Mouse (Mus musculus) midbrain, embryonic 11.5 days (tissue): Measurements from ENCODE around the gene Zfp526. TPM values are rescaled to one million over a fixed set of nuclear protein-coding genes. Genes with fewer than 3 reads are reported as not detected.

Source experiments
- ATAC-seq: fragments of 200-750 bp; cut with Nextera tagmentation; 2 replicates; pipeline ENCODE4 v1.8.0; 2017; ENCODE audit warnings: moderate TSS enrichment, moderate library complexity; ENCODE audit not compliant: low FRiP score
- DNase-seq: peaks from one replicate; pipeline ENCODE4 v3.0.0; 2015; ENCODE audit warnings: low spot score; ENCODE audit errors: missing footprints
- H3K27ac ChIP-seq: fragments of 300-500 bp; sonication (generic); 2 replicates; pipeline ENCODE4 v1.5.1; 2014; ENCODE audit warnings: low read depth, low read length
- H3K27me3 ChIP-seq: fragments of 300-500 bp; sonication (generic); 2 replicates; pipeline ENCODE4 v1.6.1; 2014; ENCODE audit warnings: mild to moderate bottlenecking, low read length, moderate library complexity, mixed read lengths; ENCODE audit not compliant: control insufficient read depth, insufficient read depth
- H3K36me3 ChIP-seq: fragments of 300-500 bp; sonication (generic); 2 replicates; pipeline ENCODE4 v1.6.1; 2014; ENCODE audit warnings: mild to moderate bottlenecking, low read length, moderate library complexity, mixed read lengths; ENCODE audit not compliant: control insufficient read depth, insufficient read depth
- H3K4me1 ChIP-seq: fragments of 300-500 bp; sonication (generic); 2 replicates; pipeline ENCODE4 v1.6.1; 2014; ENCODE audit warnings: low read length; ENCODE audit not compliant: control insufficient read depth, insufficient read depth
- H3K4me2 ChIP-seq: fragments of 300-500 bp; sonication (generic); 2 replicates; pipeline ENCODE4 v1.6.1; 2014; ENCODE audit warnings: mild to moderate bottlenecking, moderate library complexity
- H3K4me3 ChIP-seq: fragments of 300-500 bp; sonication (generic); 2 replicates; pipeline ENCODE4 v1.5.1; 2014; ENCODE audit warnings: low read depth, low read length
- H3K9ac ChIP-seq: fragments of 300-500 bp; sonication (generic); 2 replicates; pipeline ENCODE4 v1.6.1; 2014; ENCODE audit warnings: low read length
- H3K9me3 ChIP-seq: fragments of 300-500 bp; sonication (generic); 2 replicates; pipeline ENCODE4 v1.6.1; 2016; ENCODE audit warnings: low read length; ENCODE audit not compliant: control insufficient read depth
- WGBS: fragments of 180-500 bp; shearing (Covaris S2); extraction: QIAGEN DNeasy Blood & Tissue Kit; methylation state at CpG from one replicate; pipeline ENCODE4 v1.1.7; 2014; 5-methylcytosine and 5-hydroxymethylcytosine counted together
- polyA plus RNA-seq: library from polyadenylated mRNA; unstranded; fragments of >200 nt; fragmentation: Nextera tagmentation; extraction: Ambion mirVana; gene quantifications from 2 replicates; pipeline ENCODE4 v1.2.1, GENCODE M21; 2014

Gene Zfp526
- polyA plus RNA-seq, 1 experiment from 2014 or later, result 3.2 TPM

DNA sequence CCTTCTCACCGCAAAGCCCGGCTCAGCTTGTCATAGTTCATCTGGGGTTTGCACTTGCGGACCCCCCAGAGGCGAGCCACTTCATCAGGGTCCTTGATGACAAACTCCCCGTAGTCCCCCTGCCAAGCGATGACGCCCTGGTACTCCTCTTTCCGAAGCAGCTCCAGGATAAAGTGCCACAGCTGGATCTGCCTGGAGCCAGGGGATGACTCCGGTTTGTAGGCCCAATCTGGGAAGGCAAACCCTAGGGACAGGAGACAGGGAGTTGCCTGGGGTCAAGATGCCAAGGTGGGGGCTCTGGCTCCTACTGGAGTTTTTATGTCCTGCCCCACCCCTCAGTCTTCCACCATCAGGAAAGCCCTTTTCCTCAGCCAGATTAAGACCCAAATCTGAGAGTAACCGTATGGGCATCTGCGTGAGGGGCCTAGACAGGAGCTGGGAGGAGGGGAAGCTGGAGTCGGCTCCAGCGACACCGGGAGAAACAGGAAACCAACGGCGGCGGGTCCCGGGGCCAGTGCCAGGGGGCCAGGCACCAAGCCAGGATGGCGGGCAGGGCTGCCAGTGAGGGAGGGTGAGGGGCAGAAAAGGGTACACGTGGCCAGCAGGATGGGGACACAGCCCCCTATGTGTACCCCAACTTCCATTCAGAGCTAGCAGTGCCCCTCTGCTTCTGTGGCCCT, 25.0 kb downstream of the Zfp526 start:
- H3K27ac ChIP-seq, result no peak overlapping the region
- no peak for DNase-seq

GRCm38 (mm10) chr7:25246759-25247137, 25.5 kb downstream of the Zfp526 start:
- peaks cover 15% of the 10 kb centered on the region; the same call in 1 of the 2 replicates for H3K36me3 ChIP-seq
- H3K4me3 ChIP-seq, result no peak overlapping the region
- H3K9me3 ChIP-seq, result no peaks in the 10 kb centered on the region
- peaks cover 30% of the 10 kb centered on the region for H3K4me1 ChIP-seq
- no peak overlapping the region; the same call in 1 of the 2 replicates for H3K4me2 ChIP-seq
- H3K9ac ChIP-seq, result peak overlapping the region; percentile 87; the same call in 1 of the 2 replicates
- WGBS, result 71% methylated on average over 4 of the region's 4 CpGs
- ATAC-seq (no peak), DNase-seq (no peak)
- no peak overlapping the region for H3K27ac ChIP-seq
- H3K27me3 ChIP-seq, result no peaks in the 10 kb centered on the region

More for the DNA sequence above, 25.0 kb downstream of the Zfp526 start:
- Histone ChIP-seq H3K4me2 (no peak overlapping the region), H3K9me3 (no peaks in the 10 kb centered on the region), H3K27me3 (no peaks in the 10 kb centered on the region), H3K36me3 (peaks cover 15% of the 10 kb centered on the region; the same call in 1 of the 2 replicates), H3K4me1 (peaks cover 25% of the 10 kb centered on the region), H3K4me3 (no peak overlapping the region), H3K9ac (no peak overlapping the region; the same call in 1 of the 2 replicates)
- no peak for ATAC-seq
- 89% methylated on average over 20 of the region's 20 CpGs for WGBS

GRCm38 (mm10) chr7:25247498-25247897, 26.3 kb downstream of the Zfp526 start:
- H3K9ac ChIP-seq, result peak overlapping the region; percentile 87
- H3K9me3 ChIP-seq, result no peaks in the 10 kb centered on the region
- no peaks in the 10 kb centered on the region for H3K27me3 ChIP-seq
- peak overlapping the region; percentile 74 for H3K4me2 ChIP-seq
- peak overlapping the region; percentile 88 for H3K27ac ChIP-seq
- peaks cover 15% of the 10 kb centered on the region; the same call in 1 of the 2 replicates for H3K36me3 ChIP-seq
- DNase-seq (no peak), ATAC-seq (no peak)
- peaks cover 35% of the 10 kb centered on the region for H3K4me1 ChIP-seq
- H3K4me3 ChIP-seq, result peak overlapping the region; percentile 92
- WGBS, result 10% methylated on average over 3 of the region's 3 CpGs

DNA sequence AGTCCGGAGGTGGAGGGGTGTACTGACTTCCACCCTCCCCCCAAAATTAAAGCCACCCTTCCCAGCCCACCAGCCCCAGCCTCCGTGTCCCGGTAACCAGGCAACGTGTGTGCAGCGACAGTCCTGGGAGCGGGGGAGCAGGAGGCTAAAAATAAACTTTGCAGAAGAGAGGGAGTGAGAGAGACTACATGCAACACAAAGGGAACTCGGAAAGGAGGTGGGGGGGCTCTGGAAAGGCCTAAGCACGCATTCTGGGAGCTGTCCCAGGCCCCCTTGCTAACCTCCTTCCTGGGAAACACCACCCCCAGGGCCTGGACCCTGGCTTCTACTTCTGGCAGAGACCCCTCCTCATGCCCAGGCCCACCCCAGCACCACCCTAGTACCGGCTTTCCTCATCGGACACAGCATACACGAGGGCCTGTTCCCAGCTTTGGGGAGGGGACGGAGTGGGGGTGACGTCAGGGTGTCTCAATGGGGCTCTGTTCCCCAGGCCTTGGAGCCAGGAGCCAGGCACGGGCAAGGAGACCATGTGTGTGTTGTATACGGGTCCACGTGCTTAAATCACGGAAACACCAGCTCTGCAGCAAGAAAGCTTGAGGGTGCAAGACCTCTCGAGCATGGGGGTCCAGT, 26.9 kb downstream of the Zfp526 start:
- H3K27ac ChIP-seq, result peak overlapping the region; percentile 88
- peak overlapping the region; percentile 74 for H3K4me2 ChIP-seq
- WGBS, result under 1% methylated on average over 18 of the region's 18 CpGs
- no peaks in the 10 kb centered on the region for H3K9me3 ChIP-seq
- peaks cover 35% of the 10 kb centered on the region for H3K4me1 ChIP-seq
- H3K4me3 ChIP-seq, result peak overlapping the region; percentile 92
- ATAC-seq, result peak; percentile 16; the same call in 1 of the 2 replicates
- no peaks in the 10 kb centered on the region for H3K27me3 ChIP-seq
- H3K9ac ChIP-seq, result peak overlapping the region; percentile 87
- peak; percentile 94 for DNase-seq
- peaks cover 12% of the 10 kb centered on the region; the same call in 1 of the 2 replicates for H3K36me3 ChIP-seq

- peak overlapping the region; percentile 87 for H3K9ac ChIP-seq
- peak overlapping the region; percentile 92 for H3K4me3 ChIP-seq
- under 1% methylated on average over 24 of the region's 25 CpGs for WGBS
- H3K27ac ChIP-seq, result peak overlapping the region; percentile 88
- ATAC-seq (no peak; the same call in 1 of the 2 replicates), DNase-seq (peak; percentile 97)
- H3K4me2 ChIP-seq, result peak overlapping the region; percentile 74
- peaks cover 35% of the 10 kb centered on the region for H3K4me1 ChIP-seq
- no peaks in the 10 kb centered on the region for H3K9me3 ChIP-seq
- H3K36me3 ChIP-seq, result peaks cover 12% of the 10 kb centered on the region; the same call in 1 of the 2 replicates
- no peaks in the 10 kb centered on the region for H3K27me3 ChIP-seq
Measured at GRCm38 (mm10) chr7:25248846-25249313, 27.7 kb downstream of the Zfp526 start.

DNA sequence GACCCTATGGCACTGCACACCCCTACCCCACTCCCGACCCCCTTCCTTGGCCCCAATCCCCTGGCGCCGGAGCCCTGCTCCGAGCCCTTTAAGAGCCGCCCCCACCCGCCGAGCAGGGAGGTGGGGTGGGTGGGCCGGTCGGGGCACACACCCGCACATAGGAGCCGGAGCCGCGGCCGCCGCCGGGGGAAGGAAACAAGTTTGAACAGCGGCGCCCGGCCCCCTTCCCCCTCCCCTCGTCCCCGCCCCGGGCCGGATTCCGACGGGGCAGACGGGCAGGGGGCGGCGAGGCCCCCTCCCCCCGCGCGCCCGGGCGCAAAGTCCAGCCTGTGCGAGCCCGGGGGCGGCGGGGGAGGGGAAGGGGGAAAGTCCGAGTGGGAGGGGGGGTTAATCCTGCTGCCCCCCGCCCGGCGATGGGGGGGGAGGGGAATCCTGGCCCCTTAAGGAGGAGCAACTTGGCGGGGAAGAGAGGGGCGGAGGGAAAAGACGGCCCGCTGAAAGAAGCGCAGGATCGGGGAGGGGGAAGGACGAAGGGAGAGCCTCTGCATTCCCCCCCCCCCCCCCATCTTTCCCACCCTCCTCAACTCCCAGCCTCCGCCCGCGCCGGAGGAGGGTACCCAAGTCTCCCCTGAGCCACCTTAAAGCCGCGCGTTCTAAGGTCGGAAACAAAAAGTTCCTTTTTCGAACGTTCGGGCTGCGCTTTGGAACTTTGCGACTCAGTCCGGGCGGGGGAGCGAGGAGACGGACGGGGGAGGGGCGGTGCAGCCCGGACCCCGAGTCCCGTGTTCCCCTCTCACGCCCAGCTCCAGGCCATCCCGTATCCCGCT, 28.3 kb downstream of the Zfp526 start:
- peaks cover 9% of the 10 kb centered on the region; the same call in 1 of the 2 replicates for H3K36me3 ChIP-seq
- under 1% methylated on average over 42 of the region's 73 CpGs for WGBS
- ATAC-seq (peak; percentile 73), DNase-seq (peak; percentile 97)
- peak overlapping the region; percentile 92 for H3K4me3 ChIP-seq
- no peaks in the 10 kb centered on the region for H3K9me3 ChIP-seq
- H3K27ac ChIP-seq, result peak overlapping the region; percentile 88
- peak overlapping the region; percentile 87 for H3K9ac ChIP-seq
- H3K4me2 ChIP-seq, result peak overlapping the region; percentile 74
- H3K4me1 ChIP-seq, result peaks cover 35% of the 10 kb centered on the region
- no peaks in the 10 kb centered on the region for H3K27me3 ChIP-seq

DNA sequence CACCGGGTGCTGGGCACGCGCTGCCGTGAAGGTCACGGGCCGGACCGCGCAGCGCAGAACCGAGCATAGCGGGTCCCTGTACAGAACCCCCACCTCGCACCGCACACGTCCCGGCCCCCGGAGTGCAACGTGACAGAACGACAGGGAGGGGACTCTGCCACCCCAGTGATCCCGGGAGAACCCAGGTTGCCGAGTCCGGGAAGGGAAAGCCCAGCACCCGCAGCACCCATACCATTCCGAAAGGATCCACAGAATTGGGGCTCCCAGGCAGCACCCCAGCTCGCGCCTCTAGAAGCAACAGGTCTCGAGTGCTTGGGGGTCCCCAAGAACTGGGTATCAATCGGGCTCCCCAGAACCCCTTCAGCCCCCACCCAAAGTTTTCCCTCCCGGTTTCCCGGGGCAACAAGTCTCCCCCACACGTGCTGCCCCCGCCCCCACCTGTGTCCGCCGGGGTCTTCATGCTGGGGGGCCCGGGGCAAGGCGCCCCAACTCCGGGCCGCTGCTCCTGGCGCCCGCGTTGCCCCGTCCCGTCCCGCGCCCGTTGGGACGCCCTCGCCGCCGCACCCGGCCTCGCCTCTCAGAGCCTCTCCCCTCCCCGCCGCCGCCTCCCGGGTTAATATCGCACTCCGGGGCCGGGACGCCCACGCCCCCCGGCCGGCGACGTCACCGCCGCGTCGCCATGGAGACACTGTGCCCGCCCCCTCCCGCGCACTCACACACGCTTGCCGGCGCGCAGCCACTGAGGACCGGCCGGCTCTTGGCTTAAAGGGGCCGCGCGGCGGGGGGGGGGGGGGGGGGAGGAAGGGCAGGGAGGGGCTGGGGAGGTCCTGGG, 29.1 kb downstream of the Zfp526 start, which contains the start of gene Erf:
Gene Erf, minus strand, starts transcription at position 621 of the 832 bp plus-strand sequence.
- H3K4me2 ChIP-seq, result peak within 1 kb of the TSS; percentile 74
- DNase-seq (peak; percentile 100), ATAC-seq (peak; percentile 82)
- peak within 1 kb of the TSS; percentile 92 for H3K4me3 ChIP-seq
- no peaks in the 10 kb centered on the region for H3K27me3 ChIP-seq
- H3K4me1 ChIP-seq, result peaks cover 35% of the 10 kb centered on the region
- peak within 1 kb of the TSS; percentile 87 for H3K9ac ChIP-seq
- peak within 1 kb of the TSS; percentile 88 for H3K27ac ChIP-seq
- 2% methylated on average over 65 of the region's 81 CpGs for WGBS
- H3K9me3 ChIP-seq, result no peaks in the 10 kb centered on the region
- H3K36me3 ChIP-seq, result peaks cover under 1% of the 10 kb centered on the region; the same call in 1 of the 2 replicates
